Mouse (Mus musculus) frontal cortex, postnatal 14 days (tissue): ENCODE data around the gene Nek8.

Experiments used
- DNase-seq, 2 experiments: peaks; one replicate each; pipeline ENCODE4 v3.0.0; 2022; ENCODE audit warnings: low spot score in 2 of 2

Gene Nek8

GRCm38 (mm10) chr11:78167257-78167959 is 9.1 kb downstream of the Nek8 start:
- no peak for DNase-seq

DNA sequence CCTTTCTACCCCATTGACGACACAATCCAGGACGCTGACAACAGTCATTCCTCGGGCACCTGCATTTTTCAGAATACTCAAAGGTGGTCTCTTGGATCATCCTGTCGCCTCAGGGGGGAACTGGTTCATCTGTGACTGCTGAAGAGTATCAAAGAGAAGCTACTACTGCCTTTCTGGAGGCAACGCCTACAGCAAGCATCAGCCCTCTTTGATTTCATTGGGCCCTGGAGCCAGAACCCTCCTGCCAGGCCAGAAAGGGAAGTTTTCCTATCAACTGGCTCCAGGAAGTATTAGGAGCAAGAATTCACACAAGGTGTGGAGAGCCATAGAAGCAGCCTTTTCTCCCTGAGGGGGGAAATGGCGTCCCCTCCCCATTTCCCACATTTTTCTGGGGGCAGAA is 9.8 kb downstream of the Nek8 start:
- no peak for DNase-seq

- DNase-seq = no peak
These were observed 10.3 kb downstream of the Nek8 start for GRCm38 (mm10) chr11:78166161-78166560.

- DNase-seq = no peak
These were observed 10.7 kb downstream of the Nek8 start for GRCm38 (mm10) chr11:78165761-78166109.

DNA sequence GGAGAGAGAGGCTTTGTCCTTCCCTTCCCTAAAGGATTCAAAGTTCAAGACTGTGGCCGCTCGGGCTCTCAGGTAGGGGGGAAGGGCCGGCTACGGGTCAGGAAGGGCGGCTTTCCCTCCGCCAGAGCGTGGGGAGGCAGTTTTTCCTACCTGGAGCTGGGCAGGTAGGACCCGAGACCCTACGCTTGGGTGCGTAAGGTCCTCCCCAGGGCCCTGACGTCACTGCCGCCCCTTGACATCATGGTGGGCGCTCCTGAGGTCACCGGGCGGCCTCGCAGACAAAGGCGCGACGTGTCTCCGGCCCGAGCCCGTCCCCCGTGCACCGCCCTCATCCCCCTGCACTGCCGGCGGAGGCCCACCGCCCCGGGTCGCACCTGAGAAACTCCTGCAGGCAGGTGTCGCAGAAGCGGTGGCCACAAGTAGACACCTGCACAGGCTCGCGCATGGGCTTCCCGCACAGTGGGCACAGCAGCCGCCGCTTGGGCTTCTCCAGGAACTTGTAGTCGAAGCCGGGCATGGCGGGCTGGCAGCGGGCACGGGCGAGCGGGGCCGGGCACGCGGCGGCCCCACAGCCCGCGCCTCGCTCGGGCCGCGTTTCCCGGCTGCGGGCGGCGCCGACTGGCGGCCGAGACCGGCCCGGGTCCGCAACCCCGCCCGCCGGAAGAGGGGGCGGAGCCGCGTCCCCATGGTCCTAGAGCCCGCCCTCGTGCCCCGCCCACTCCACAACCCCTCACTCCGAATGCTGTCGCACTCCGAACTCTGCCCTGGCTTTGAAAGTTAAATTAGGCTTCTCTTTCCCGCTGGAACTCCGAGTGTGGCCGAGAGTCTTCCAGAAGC is 11.3 kb downstream of the Nek8 start, which contains the start of gene Traf4:
Traf4 (minus strand) TSS at position 666 of the 837 bp plus-strand sequence.
- DNase-seq = peak in 1 of 2 experiments; percentile 65

- DNase-seq = no peak
These were observed 11.9 kb downstream of the Nek8 start for GRCm38 (mm10) chr11:78164604-78164923.

- DNase-seq = no peak
These were observed 12.5 kb downstream of the Nek8 start for GRCm38 (mm10) chr11:78163681-78164603.

DNA sequence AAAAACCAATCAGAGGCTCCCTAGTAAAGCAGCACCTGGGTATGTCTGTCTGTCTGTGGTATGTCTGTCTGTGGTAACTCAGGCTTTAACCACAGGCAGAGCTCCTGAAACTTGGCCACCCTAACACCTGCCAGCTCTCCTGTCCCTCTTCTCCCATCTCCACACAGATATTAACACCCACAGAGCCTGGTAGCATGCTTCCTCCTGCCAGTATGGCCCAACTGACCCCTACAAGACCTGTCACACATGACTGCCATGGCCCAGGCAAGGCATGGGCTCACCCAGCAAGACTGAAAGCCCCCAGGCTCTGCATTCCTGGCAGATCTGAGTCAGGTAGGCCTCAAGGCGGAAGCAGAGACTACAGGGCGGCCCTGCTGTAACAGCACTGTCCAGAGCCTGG is 13.4 kb downstream of the Nek8 start:
- DNase-seq = no peak

DNA sequence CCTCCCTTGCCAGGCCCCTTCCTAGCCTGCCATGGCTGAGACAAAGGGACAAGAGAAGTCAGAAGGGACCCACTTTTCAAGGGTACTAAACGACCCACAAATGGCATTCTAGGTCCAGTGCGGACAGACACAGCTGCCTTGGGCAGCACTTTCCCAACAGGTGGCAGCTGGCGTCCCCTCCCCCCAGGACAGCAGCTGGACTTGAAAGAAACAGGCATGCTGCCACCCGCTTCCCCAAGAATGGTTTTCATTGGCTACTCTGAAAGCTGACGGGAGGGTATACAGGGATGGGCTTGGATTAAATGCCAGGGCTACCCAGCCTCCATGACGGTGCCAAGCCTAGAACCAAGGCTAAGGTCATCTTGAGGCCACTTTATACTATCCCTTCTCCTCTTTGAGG is 14.0 kb downstream of the Nek8 start:
- peak; percentile 50 to 77 for DNase-seq

DNA sequence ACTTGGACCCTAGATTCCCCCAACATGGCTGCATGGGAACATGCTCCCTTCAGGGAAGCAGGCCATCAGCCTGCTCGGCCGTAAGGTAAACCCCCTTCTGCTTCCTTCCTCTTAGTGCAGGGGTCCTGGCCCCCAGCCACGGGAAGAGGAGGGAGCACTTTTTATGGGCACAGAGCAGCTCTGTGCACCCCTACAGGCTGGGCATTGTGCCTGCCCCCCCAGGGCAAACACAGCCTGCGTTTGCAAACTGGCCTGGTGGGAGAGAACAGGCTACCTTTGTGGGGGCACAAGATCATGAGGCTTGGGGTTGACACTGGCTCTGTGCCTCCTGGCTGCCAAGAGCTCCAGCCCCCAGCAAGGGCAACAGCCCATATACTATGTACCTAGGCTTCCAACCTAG is 14.5 kb downstream of the Nek8 start:
- DNase-seq = no peak

DNA sequence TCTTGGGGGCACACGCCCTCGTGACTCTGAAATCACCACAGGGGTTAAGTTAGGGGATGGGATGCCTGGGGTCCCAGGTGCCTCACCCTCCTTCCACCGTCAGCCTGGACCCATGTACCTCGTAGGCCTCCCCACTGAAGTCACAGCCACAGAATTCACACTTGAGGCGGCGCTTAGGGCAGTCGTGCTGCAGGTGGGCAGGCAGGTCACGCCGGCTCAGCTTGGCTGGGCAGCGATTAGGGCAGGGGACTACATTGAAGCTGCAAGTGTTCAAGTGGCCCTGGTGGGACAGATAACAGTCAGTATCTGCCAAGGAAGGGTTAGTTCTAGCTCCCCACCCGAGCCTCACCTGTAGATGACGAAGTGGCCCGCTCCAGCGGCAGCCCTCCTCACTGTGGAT is 15.3 kb downstream of the Nek8 start:
- DNase-seq = no peak

DNA sequence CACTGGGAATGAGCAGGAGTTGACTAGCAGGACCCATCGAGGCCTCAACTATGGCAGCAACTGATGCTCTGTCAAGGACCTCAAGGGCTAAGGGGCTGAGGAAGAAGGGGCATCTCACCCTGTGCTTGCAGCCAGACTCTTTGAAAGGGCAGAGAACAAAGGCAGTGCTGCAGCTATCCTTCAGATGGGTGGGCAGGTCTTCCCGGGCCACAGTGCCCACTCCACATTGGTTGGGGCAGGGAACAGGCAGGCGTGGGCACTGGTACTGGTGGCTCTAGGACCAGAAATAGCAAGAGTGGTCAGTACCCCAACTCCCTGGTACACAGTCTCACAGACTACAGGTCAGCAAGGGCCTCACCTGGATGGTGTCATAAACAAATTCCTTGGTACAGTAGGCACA is 15.8 kb downstream of the Nek8 start:
- no peak for DNase-seq

GRCm38 (mm10) chr11:78160171-78160570 is 16.3 kb downstream of the Nek8 start:
- no peak for DNase-seq

- DNase-seq = no peak
These were observed 16.9 kb downstream of the Nek8 start for GRCm38 (mm10) chr11:78159557-78159956.

DNA sequence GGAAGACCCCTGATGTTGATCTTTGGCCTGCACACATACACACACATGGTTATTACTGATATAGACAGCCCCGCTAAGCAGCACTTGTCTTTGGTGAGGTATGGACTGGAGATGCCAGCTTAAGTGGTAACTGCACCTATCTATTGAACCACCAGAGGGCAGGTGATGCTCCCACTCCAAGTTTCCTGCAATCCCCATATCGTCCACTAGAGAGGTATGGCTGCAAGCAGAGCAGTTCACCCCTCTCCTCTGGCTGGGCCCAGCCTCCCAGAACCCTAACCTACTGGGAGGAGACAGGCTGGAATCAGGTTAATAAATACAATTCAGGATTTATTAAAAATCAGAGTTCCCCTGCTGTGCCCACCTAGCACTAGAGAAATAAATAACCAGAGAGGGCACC is 17.4 kb downstream of the Nek8 start:
- peak; percentile 69 to 74 for DNase-seq

GRCm38 (mm10) chr11:78156156-78156699 is 20.2 kb downstream of the Nek8 start:
- DNase-seq = no peak

DNA sequence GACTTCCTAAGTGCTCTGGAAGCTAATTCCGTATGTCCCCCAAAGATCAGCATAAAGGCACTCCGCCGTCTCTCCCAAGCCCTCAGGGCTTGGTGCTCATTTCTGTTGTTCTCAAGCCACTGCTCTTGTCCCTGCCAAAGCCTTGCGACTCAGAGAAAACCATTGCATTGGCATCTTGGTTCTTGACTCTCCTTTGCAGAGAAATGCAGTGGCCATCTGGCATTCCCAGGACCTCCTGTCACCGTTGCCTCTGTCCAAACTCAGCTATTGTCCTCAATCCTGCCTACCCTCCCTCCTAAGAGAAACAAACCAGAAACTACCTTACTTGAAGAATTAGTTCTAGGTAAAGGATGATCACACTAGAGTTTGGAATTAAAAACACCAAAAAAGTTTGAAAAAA is 20.8 kb downstream of the Nek8 start:
- no peak for DNase-seq

DNA sequence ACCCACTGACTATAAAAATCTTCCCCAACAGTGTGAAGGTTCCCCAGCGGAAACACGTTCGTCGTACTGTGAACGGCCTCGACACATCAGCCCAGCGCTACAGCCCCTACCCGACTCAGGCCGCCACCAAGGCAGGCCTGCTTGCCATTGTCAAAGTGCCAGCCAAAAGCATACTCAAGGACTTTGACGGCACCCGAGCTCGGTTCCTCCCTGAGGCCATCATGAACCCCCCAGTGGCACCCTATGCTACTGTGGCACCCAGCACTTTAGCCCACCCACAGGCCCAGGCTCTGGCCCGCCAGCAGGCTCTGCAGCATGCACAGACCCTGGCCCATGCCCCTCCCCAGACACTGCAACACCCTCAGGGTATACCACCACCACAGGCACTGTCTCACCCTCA is 22.7 kb downstream of the Nek8 start:
- no peak for DNase-seq

DNA sequence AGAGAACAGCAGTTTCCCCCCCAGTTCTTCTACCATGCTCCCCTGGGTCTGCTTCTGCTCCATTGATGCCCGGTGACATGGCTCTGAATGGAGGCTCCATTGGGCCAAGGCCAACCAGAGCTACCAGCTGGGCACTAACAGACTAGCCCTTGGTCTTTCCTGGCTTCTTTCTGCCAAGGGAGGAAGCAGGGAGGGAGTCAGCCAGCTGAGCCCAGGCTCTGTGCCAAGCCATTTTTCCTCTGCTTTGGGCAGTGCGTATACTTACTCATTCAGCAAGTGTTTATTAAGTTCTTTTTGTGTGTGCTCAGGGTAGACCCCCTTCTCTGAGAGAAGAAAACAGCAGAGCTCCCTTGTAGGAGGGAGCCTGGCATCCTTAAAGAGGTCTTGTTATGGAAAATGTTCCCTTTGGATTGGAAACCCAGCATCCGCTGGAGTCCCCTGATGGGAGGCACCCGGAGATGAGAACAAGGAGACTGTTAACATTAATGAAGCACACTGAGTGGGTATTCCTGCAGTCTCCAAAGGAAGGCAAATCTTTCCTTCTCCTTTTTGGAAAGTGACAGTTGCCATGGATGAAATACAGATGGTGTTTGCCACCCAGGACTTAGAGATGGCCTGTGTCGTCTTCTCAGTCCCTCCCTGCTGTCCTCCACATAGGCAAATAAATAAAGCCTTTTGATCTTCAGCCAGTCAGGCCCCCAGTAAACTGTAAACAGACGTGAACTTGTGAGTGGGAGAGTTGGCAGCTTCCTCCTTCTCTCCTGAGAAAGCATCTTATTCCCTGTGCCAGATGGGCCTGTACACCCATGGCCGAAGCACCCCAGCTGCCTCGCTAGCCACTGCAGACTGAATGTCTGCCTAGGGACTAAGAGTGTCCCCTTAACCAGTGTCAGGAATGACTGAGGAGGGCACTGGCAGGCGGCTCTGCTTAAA is 23.9 kb downstream of the Nek8 start:
- peak; percentile 70 to 86 for DNase-seq

DNA sequence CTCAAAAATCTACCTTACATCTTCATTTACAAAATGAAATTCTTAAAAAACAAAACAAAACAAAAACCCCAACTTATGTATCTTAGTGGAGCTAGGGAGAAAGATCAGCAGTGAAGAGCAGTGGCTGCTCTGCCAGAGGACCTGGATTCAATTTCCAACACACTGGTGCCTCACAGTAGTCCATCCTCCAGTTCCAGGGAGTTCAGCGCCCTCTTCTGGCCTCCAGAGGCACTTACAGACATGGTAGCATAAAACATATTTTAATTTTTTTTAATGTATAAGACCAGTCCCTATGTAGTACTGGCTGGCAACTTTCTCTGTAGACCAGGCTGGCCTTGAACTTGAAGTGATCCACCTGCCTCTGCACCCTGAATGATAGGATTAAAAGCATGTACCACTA is 25.3 kb downstream of the Nek8 start:
- DNase-seq = no peak
